Mouse (Mus musculus): ENCODE measurements around the gene Pcp4l1. TPM values are rescaled to one million over a fixed set of nuclear protein-coding genes. Genes with fewer than 3 reads are reported as not detected.
"Not testable (repeated sequence)": the region's sequence is repeated elsewhere in the genome, so short reads cannot be mapped to it uniquely, and the experiment has no call there.

Gene Pcp4l1
- polyA plus RNA-seq, 1 experiment = 25.2 TPM

DNA sequence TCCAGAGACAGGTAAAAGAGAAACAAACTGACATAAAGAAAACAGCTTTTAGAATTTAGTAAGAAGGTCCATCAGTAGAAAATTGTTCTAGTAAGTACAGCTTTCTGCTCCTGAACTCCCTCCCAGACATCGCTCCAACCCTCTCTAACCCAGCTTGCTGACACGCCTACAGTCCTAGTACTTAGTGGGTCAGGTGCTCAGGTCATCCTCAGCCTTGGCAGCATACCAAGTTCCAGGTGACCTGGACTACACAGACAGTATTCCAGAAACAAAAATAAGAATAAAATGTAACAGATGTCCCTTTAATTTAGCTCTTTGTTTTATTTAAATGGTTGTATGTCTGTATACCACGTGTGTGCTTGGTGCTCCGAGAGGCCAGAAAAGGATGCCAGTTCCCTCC is 44.1 kb downstream of the Pcp4l1 start:
- WGBS = 74% methylated on average over 4 of the region's 4 CpGs
- no peak for DNase-seq (ENCODE audit: low read depth, low spot score)

- WGBS = 6% methylated on average over 18 of the region's 18 CpGs
- DNase-seq (ENCODE audit: low read depth, low spot score) = no peak
Measured at GRCm38 (mm10) chr1:171150838-171151391, 45.2 kb downstream of the Pcp4l1 start.

DNA sequence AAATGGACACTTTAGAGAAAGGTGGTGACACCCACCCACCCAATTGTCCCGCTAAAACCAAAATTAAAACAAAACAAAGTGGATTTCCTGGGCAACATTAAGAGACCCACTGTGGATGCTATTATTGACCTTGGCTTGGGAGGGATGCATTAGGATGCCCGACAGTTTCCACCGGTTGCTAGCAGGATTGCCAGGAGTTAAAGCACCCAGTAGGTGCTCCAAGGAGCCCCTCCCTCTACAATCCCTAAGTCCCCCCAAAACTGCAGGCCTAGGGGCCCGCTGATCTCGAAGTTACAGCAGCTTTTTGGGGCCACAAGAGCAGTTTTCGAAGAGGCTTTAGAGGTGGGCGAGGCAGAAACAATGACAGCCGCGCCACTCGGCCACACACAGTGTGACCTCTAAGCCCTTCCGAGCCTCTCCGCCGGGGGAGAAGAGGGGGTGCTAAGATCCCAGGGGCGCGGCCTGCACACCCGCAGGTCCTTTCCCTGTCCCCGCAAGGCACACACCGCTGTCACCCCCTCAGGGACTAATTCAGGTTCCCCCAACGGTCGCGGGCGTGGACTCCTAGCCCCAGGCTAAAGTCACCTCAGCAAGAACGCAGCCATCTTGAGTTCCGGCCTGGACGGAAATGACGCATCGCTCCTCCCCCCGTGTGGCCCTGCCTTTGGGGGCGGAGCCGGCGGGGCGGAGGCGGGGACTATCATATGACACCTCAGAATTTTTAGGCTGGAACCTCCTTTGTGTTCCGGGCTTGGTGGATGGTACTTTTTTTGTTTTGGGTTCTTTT is 45.9 kb downstream of the Pcp4l1 start, which contains the start of the genes Sdhc and Mpz:
Gene Sdhc, minus strand, starts transcription at position 630 of the 787 bp plus-strand sequence.
Gene Mpz, plus strand, starts transcription at position 738 of the 787 bp plus-strand sequence.
- DNase-seq (ENCODE audit: low read depth, low spot score) = peak; percentile 87
- WGBS = 1% methylated on average over 34 of the region's 34 CpGs

GRCm38 (mm10) chr1:171142981-171143380 is 53.1 kb downstream of the Pcp4l1 start:
- WGBS = 56% methylated on average over 11 of the region's 11 CpGs
- not testable (repeated sequence) for DNase-seq (ENCODE audit: low read depth, low spot score)

GRCm38 (mm10) chr1:171137486-171138155 is 58.4 kb downstream of the Pcp4l1 start:
- 90% methylated on average over 8 of the region's 8 CpGs for WGBS
- DNase-seq (ENCODE audit: low read depth, low spot score) = not testable (repeated sequence)

DNA sequence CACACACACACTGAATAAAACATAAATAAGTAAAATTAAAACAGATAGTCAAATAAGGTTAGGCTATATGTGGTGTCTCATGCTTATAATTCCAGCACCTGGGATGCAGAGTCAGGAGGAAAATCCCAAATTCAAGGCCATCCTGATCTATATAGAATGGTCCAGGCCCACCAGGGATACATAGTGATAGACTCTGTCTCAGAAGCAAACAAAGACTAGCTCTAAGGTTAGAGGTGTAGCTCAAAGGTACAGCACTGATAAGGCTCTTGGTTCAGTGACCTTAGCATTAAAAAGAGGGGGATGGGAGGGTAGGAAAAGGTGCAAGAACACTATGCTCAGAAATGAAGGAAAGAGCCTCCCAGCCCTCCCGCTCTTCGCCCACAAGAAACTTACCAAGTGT is 60.5 kb downstream of the Pcp4l1 start:
- no peak for DNase-seq (ENCODE audit: low read depth, low spot score)
- WGBS = 100% methylated on average over 2 of the region's 2 CpGs

GRCm38 (mm10) chr1:171130971-171131370 is 65.1 kb downstream of the Pcp4l1 start:
- WGBS = 51% methylated on average over 1 of the region's 1 CpGs
- DNase-seq (ENCODE audit: low read depth, low spot score) = no peak

GRCm38 (mm10) chr1:171129251-171129650 is 66.8 kb downstream of the Pcp4l1 start:
- WGBS = 71% methylated on average over 7 of the region's 7 CpGs
- DNase-seq (ENCODE audit: low read depth, low spot score) = no peak

- DNase-seq (ENCODE audit: low read depth, low spot score) = no peak
- 69% methylated on average over 5 of the region's 5 CpGs for WGBS
Measured at GRCm38 (mm10) chr1:171124398-171124797, 71.7 kb downstream of the Pcp4l1 start.

Other genes starting within 250 kb of the Pcp4l1 start
- gene Fcgr2b, start 219.7 kb downstream of the Pcp4l1 start, polyA plus RNA-seq (2012; rRNA removed) = 7.7 and 16.6 TPM in 2 replicates
- 8.4 and 10.1 TPM in 2 replicates for gene Fcgr4, start 177.3 kb downstream of the Pcp4l1 start, polyA plus RNA-seq (2012; rRNA removed)
- 11.3 and 18.0 TPM in 2 replicates for gene Fcgr3, start 131.3 kb downstream of the Pcp4l1 start, polyA plus RNA-seq (2012; rRNA removed)
- gene Cfap126, start 82.3 kb downstream of the Pcp4l1 start, polyA plus RNA-seq (2012; rRNA removed) = 1.8 and 2.0 TPM in 2 replicates
- 308 and 341 TPM in 2 replicates for gene Sdhc, start 45.7 kb downstream of the Pcp4l1 start, polyA plus RNA-seq (2012; rRNA removed)
- gene Mpz, start 45.6 kb downstream of the Pcp4l1 start, polyA plus RNA-seq (2012; rRNA removed) = 0.29 and 0.30 TPM in 2 replicates
- gene Nr1i3, start 17.7 kb upstream of the Pcp4l1 start, polyA plus RNA-seq (2012; rRNA removed) = 3.8 and 22.7 TPM in 2 replicates
- gene Tomm40l, start 26.2 kb upstream of the Pcp4l1 start, polyA plus RNA-seq (2012; rRNA removed) = 23.1 and 24.0 TPM in 2 replicates
- 0.50 and 1.9 TPM in 2 replicates for gene Apoa2, start 28.8 kb upstream of the Pcp4l1 start, polyA plus RNA-seq (2012; rRNA removed)
- 56.2 and 58.5 TPM in 2 replicates for gene Fcer1g, start 38.1 kb upstream of the Pcp4l1 start, polyA plus RNA-seq (2012; rRNA removed)
- gene Adamts4, start 54.2 kb upstream of the Pcp4l1 start, polyA plus RNA-seq (2012; rRNA removed) = 1.1 and 2.5 TPM in 2 replicates
- 167 and 181 TPM in 2 replicates for gene Ndufs2, start 55.1 kb upstream of the Pcp4l1 start, polyA plus RNA-seq (2012; rRNA removed)
- gene B4galt3, start 74.1 kb upstream of the Pcp4l1 start, polyA plus RNA-seq (2012; rRNA removed) = 70.3 and 80.0 TPM in 2 replicates
- gene Ppox, start 84.9 kb upstream of the Pcp4l1 start, polyA plus RNA-seq (2012; rRNA removed) = 21.9 and 34.8 TPM in 2 replicates
- gene Usp21, start 91.7 kb upstream of the Pcp4l1 start, polyA plus RNA-seq (2012; rRNA removed) = 30.0 and 36.4 TPM in 2 replicates
- 34.5 and 35.8 TPM in 2 replicates for gene Ufc1, start 98.8 kb upstream of the Pcp4l1 start, polyA plus RNA-seq (2012; rRNA removed)
- 44.3 and 50.3 TPM in 2 replicates for gene Dedd, start 132.9 kb upstream of the Pcp4l1 start, polyA plus RNA-seq (2012; rRNA removed)
- 46.5 and 54.7 TPM in 2 replicates for gene Nit1, start 149.4 kb upstream of the Pcp4l1 start, polyA plus RNA-seq (2012; rRNA removed)
- gene Pfdn2, start 149.4 kb upstream of the Pcp4l1 start, polyA plus RNA-seq (2012; rRNA removed) = 10.3 and 11.7 TPM in 2 replicates
- 0.14 and 0.18 TPM in 2 replicates for gene Klhdc9, start 164.5 kb upstream of the Pcp4l1 start, polyA plus RNA-seq (2012; rRNA removed)
- 0.51 and 0.59 TPM in 2 replicates for gene Nectin4, start 173.8 kb upstream of the Pcp4l1 start, polyA plus RNA-seq (2012; rRNA removed)
- gene Arhgap30, start 192.7 kb upstream of the Pcp4l1 start, polyA plus RNA-seq (2012; rRNA removed) = 7.0 and 10.2 TPM in 2 replicates
- 80.1 and 86.0 TPM in 2 replicates for gene Usf1, start 215.0 kb upstream of the Pcp4l1 start, polyA plus RNA-seq (2012; rRNA removed)
- 77.2 and 98.1 TPM in 2 replicates for gene Tstd1, start 222.6 kb upstream of the Pcp4l1 start, polyA plus RNA-seq (2012; rRNA removed)
- gene F11r, start 241.3 kb upstream of the Pcp4l1 start, polyA plus RNA-seq (2012; rRNA removed) = 160 and 191 TPM in 2 replicates

Data from large intestine, adult 2 months (tissue).